In genomic region chr7:90949212-90949611, GRCm38 (mm10) we compare ENCODE assay signal across 23 mouse cellular contexts.
DNase-seq lines count a peak whose midpoint lies in the region; ATAC-seq and TF ChIP-seq lines count a peak whose summit lies in the region.
"Had no signal": no experiment of that assay in that cellular context is flagged by ENCODE, and none has a peak within 500 bp of the region (broad histone marks: within the 10 kb centered on the region; RNA-seq: fewer than 3 reads in every experiment).

No protein-coding gene starts in this region.

- H3K4me3 ChIP-seq in forebrain, postnatal 0 days (ENCODE audit: low read depth, low read length) = no peak overlapping the region
- H3K4me3 ChIP-seq in forebrain, embryonic 12.5 days (replicated peaks) = no peak overlapping the region
- no peak overlapping the region for H3K4me3 ChIP-seq in layer of hippocampus, adult 2 months
- H3K4me3 ChIP-seq in heart, adult 2 months = no peak overlapping the region
- H3K4me3 ChIP-seq in kidney, embryonic 14.5 days (ENCODE audit: low read length) = no peak overlapping the region
- H3K4me3 ChIP-seq: embryonic facial prominence, embryonic 12.5 days; embryonic facial prominence, embryonic 15.5 days; forebrain, embryonic 15.5 days; hindbrain, embryonic 12.5 days; hindbrain, embryonic 15.5 days had no signal

- TF ChIP-seq EP300 in heart, adult 2 months (IDR thresholded peaks at IDR 0.05; ENCODE audit: insufficient read depth, low read depth, low read length) = no peak

- H3K79me2 ChIP-seq in heart, adult 2 months (replicated peaks; ENCODE audit: control insufficient read depth, insufficient read depth, low read length) = no peaks in the 10 kb centered on the region

- peak; percentile 20 for ATAC-seq in forebrain, postnatal 0 days
- no peak for ATAC-seq in forebrain, embryonic 12.5 days (ENCODE audit: low FRiP score)
- ATAC-seq in kidney, embryonic 14.5 days (ENCODE audit: low FRiP score, low TSS enrichment) = no peak
- ATAC-seq: activated CD4-positive, CD25-positive, alpha-beta regulatory T cell, adult 4 months; forebrain, embryonic 15.5 days had no signal

- WGBS in forebrain, postnatal 0 days = 80% methylated on average over 5 of the region's 5 CpGs
- 92% methylated on average over 5 of the region's 5 CpGs for WGBS in forebrain, embryonic 12.5 days
- 86% methylated on average over 5 of the region's 5 CpGs for WGBS in heart, adult 2 months
- WGBS in kidney, embryonic 14.5 days = 92% methylated on average over 5 of the region's 5 CpGs

- peak; percentile 27 for DNase-seq in forebrain, postnatal 0 days
- peak; percentile 32 to 49 for DNase-seq in layer of hippocampus, adult 2 months (ENCODE audit: low spot score in 2 of 2)
- DNase-seq in layer of hippocampus, postnatal 25 days (ENCODE audit: extremely low spot score in 1 of 2, low spot score in 1 of 2) = no peak
- DNase-seq in brain, adult 2 months (ENCODE audit: low read depth, low spot score) = peak; percentile 52
- peak; percentile 39 for DNase-seq in layer of hippocampus, adult 9-11 months
- DNase-seq in heart, adult 2 months = no peak
- DNase-seq: adrenal gland, postnatal 10 days; adrenal gland, postnatal 36 days; cerebellum, adult 11 months; cerebellum, adult 2 months; cerebellum, adult 9-11 months; cerebellum, postnatal 25 days; gastrocnemius, postnatal 10 days; gastrocnemius, postnatal 36 days had no signal

- no peaks in the 10 kb centered on the region for H3K27me3 ChIP-seq in forebrain, postnatal 0 days (ENCODE audit: insufficient read depth, low read length)
- no peaks in the 10 kb centered on the region for H3K27me3 ChIP-seq in forebrain, embryonic 12.5 days
- H3K27me3 ChIP-seq in heart, adult 2 months (ENCODE audit: control insufficient read depth, insufficient read depth, low read length) = no peaks in the 10 kb centered on the region
- H3K27me3 ChIP-seq in kidney, embryonic 14.5 days (ENCODE audit: control insufficient read depth, insufficient read depth, low read length) = no peaks in the 10 kb centered on the region
- H3K27me3 ChIP-seq: embryonic facial prominence, embryonic 12.5 days; embryonic facial prominence, embryonic 15.5 days; forebrain, embryonic 15.5 days; hindbrain, embryonic 12.5 days; hindbrain, embryonic 15.5 days had no signal

- no peak overlapping the region for H3K4me2 ChIP-seq in forebrain, postnatal 0 days (ENCODE audit: low read depth)
- no peak overlapping the region for H3K4me2 ChIP-seq in forebrain, embryonic 12.5 days
- no peak overlapping the region for H3K4me2 ChIP-seq in kidney, embryonic 14.5 days (replicated peaks; ENCODE audit: low read depth, low read length)
- H3K4me2 ChIP-seq: embryonic facial prominence, embryonic 12.5 days; embryonic facial prominence, embryonic 15.5 days; forebrain, embryonic 15.5 days; heart, embryonic 11.5 days; hindbrain, embryonic 12.5 days; hindbrain, embryonic 15.5 days had no signal

- no peaks in the 10 kb centered on the region for H3K4me1 ChIP-seq in forebrain, postnatal 0 days (ENCODE audit: insufficient read depth)
- H3K4me1 ChIP-seq in forebrain, embryonic 12.5 days = no peaks in the 10 kb centered on the region
- H3K4me1 ChIP-seq in heart, adult 2 months (ENCODE audit: control insufficient read depth, insufficient read depth, low read length) = no peaks in the 10 kb centered on the region
- H3K4me1 ChIP-seq in kidney, embryonic 14.5 days (ENCODE audit: control insufficient read depth, insufficient read depth, low read length) = no peaks in the 10 kb centered on the region
- H3K4me1 ChIP-seq: embryonic facial prominence, embryonic 12.5 days; embryonic facial prominence, embryonic 15.5 days; forebrain, embryonic 15.5 days; hindbrain, embryonic 12.5 days; hindbrain, embryonic 15.5 days had no signal

- intact Hi-C loops in heart, adult 2 months (cut with DNase I) = no loop called here

- no peak for TF ChIP-seq CTCF in forebrain, postnatal 0 days (IDR thresholded peaks at IDR 0.05; ENCODE audit: low read depth)
- no peak for TF ChIP-seq CTCF in layer of hippocampus, adult 2 months (conservative IDR thresholded peaks at IDR 0.05)
- TF ChIP-seq CTCF in heart, adult 2 months (IDR thresholded peaks at IDR 0.05) = no peak

- no peak overlapping the region for H3K9ac ChIP-seq in forebrain, postnatal 0 days
- H3K9ac ChIP-seq in forebrain, embryonic 12.5 days = no peak overlapping the region
- no peak overlapping the region for H3K9ac ChIP-seq in heart, adult 2 months (ENCODE audit: low read depth, low read length)
- no peak overlapping the region for H3K9ac ChIP-seq in kidney, embryonic 14.5 days (ENCODE audit: low read depth, low read length)
- H3K9ac ChIP-seq: embryonic facial prominence, embryonic 12.5 days; embryonic facial prominence, embryonic 15.5 days; forebrain, embryonic 15.5 days; hindbrain, embryonic 12.5 days; hindbrain, embryonic 15.5 days had no signal

- H3K36me3 ChIP-seq in forebrain, postnatal 0 days (ENCODE audit: insufficient read depth) = no peaks in the 10 kb centered on the region
- no peaks in the 10 kb centered on the region for H3K36me3 ChIP-seq in forebrain, embryonic 12.5 days (replicated peaks)
- no peaks in the 10 kb centered on the region for H3K36me3 ChIP-seq in heart, adult 2 months (ENCODE audit: control insufficient read depth, insufficient read depth, low read length)
- no peaks in the 10 kb centered on the region for H3K36me3 ChIP-seq in kidney, embryonic 14.5 days (ENCODE audit: control insufficient read depth, insufficient read depth, low read length)
- H3K36me3 ChIP-seq: embryonic facial prominence, embryonic 12.5 days; embryonic facial prominence, embryonic 15.5 days; forebrain, embryonic 15.5 days; hindbrain, embryonic 12.5 days; hindbrain, embryonic 15.5 days had no signal

- H3K9me3 ChIP-seq in forebrain, postnatal 0 days (ENCODE audit: low read length) = no peaks in the 10 kb centered on the region
- H3K9me3 ChIP-seq in forebrain, embryonic 12.5 days = no peaks in the 10 kb centered on the region
- H3K9me3 ChIP-seq in kidney, embryonic 14.5 days (ENCODE audit: control insufficient read depth, low read length) = no peaks in the 10 kb centered on the region
- H3K9me3 ChIP-seq: embryonic facial prominence, embryonic 12.5 days; embryonic facial prominence, embryonic 15.5 days; forebrain, embryonic 15.5 days; hindbrain, embryonic 12.5 days; hindbrain, embryonic 15.5 days had no signal

- no peak for TF ChIP-seq POLR2A in heart, adult 2 months (IDR thresholded peaks at IDR 0.05; ENCODE audit: insufficient read depth, low read depth, low read length)

- no peak overlapping the region for H3K27ac ChIP-seq in forebrain, postnatal 0 days (ENCODE audit: low read depth, low read length)
- H3K27ac ChIP-seq in forebrain, embryonic 12.5 days = no peak overlapping the region
- no peak overlapping the region for H3K27ac ChIP-seq in layer of hippocampus, adult 2 months
- no peak overlapping the region for H3K27ac ChIP-seq in heart, adult 2 months
- H3K27ac ChIP-seq in kidney, embryonic 14.5 days (ENCODE audit: low read depth, low read length) = no peak overlapping the region
- H3K27ac ChIP-seq: embryonic facial prominence, embryonic 12.5 days; embryonic facial prominence, embryonic 15.5 days; forebrain, embryonic 15.5 days; hindbrain, embryonic 12.5 days; hindbrain, embryonic 15.5 days had no signal

Comparison
In these comparisons a context has a peak if more than half of its experiments do, and no peak if none do; other contexts are left out.
1. DNase-seq: peak in forebrain, postnatal 0 days (single experiment), layer of hippocampus, adult 2 months (2 of 2), brain, adult 2 months (single experiment) and layer of hippocampus, adult 9-11 months (single experiment); none in layer of hippocampus, postnatal 25 days (0 of 2) and heart, adult 2 months (0 of 2).